Mouse (Mus musculus): ENCODE measurements at regions not wholly inside any gene's neighbourhood (a gene's known extent, or its start where the extent isn't known, plus 50 kb on each side); places are given as distances from the start of the nearest gene placed in this dataset.

DNA sequence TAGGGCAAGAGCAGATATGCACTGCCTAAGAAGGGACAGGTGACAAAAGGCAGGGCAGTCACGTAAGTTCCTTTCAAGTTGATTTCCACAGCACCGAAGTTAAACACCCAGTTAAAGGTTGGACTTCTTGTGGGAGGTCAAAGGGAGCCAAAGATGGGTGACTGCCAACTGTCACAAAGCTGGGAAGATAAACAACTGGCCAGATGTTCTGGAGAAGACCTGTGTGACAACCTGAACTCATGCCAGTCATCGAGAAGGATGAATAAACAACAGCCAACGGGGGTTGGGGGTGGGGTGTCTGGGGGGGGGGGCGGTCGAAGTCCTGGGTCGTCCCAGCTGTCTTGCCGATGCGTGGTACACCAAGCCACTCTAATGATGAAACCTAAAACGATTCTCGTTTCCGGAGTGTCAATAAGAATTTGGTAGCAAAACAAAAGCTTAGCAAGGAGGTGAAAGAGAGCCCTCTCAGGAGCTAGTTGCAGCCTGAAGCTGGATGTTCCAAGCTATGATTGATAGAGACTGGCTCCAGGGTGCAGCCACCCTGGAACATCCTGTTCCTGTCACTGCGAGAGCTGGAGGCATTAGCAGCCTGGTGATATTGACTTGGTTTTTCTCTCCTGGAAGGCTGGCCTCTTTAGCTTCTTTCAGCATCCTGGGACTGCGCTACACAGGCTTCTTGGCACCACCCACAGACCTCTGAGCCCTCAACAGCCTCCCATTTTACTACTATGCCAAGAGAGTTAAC lies 259.0 kb downstream of the Foxo1 start:
- no peak for ATAC-seq (ENCODE audit: low FRiP score, low read depth)
- Histone ChIP-seq H3K4me2 (replicated peaks) (no peak overlapping the region), H3K4me3 (no peak overlapping the region), H3K9me3 (no peaks in the 10 kb centered on the region), H3K27me3 (0 out of 2 replicates have a peak, but pooled peaks cover 6% of the 10 kb centered on the region), H3K27ac (replicated peaks) (no peak overlapping the region), H3K36me3 (no peaks in the 10 kb centered on the region), H3K9ac (replicated peaks) (no peak overlapping the region), H3K4me1 (no peaks in the 10 kb centered on the region)
- WGBS, result 83% methylated on average over 14 of the region's 14 CpGs

DNA sequence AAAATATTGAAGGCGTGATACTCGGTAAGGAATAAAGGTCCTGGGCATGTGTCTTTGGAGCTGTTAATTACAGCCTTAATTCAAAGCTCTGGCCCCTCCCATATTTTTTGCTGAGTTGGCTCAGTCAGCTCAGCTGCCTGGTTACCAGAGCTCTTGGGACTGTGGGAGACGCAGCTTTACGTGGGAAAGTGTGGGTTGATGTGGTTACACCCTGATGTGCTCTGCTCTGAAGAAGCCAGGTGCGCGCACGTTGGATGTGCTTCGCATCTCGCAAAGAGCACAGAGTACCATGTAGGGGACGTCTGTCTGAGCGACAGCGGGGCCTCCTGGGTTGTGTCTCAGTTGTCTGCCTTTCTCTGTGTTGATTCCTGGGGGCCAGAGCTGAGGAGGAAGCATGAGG lies 254.8 kb downstream of the Foxo1 start:
- peaks cover 7% of the 10 kb centered on the region; the same call in 1 of the 2 replicates for H3K4me1 ChIP-seq
- H3K27ac ChIP-seq (replicated peaks), result no peak overlapping the region
- H3K9me3 ChIP-seq, result no peaks in the 10 kb centered on the region
- no peak overlapping the region for H3K4me2 ChIP-seq (replicated peaks)
- H3K36me3 ChIP-seq, result no peaks in the 10 kb centered on the region
- no peak for ATAC-seq (ENCODE audit: low FRiP score, low read depth)
- H3K4me3 ChIP-seq, result no peak overlapping the region
- H3K9ac ChIP-seq (replicated peaks), result no peak overlapping the region
- H3K27me3 ChIP-seq, result 0 out of 2 replicates have a peak, but pooled peaks cover 6% of the 10 kb centered on the region
- 86% methylated on average over 12 of the region's 12 CpGs for WGBS

DNA sequence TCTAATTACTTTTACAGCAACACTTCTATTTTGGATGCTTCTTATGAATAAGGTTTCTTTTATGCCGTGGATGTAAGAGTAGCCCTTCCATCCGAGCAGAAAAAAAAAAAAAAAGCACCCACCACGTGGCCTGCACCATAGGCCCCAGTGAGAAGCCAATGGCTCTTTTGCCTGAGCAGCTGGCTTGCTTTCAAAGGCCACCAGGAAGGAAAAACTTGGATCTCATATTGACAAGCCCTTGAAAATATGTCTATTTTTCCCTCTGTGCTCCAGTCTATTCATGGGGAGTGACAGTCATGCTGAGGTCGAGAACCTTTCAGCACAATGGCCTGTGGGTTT lies 252.4 kb downstream of the Foxo1 start:
- no peak overlapping the region for H3K4me2 ChIP-seq (replicated peaks)
- H3K27me3 ChIP-seq, result 0 out of 2 replicates have a peak, but pooled peaks cover 10% of the 10 kb centered on the region

DNA sequence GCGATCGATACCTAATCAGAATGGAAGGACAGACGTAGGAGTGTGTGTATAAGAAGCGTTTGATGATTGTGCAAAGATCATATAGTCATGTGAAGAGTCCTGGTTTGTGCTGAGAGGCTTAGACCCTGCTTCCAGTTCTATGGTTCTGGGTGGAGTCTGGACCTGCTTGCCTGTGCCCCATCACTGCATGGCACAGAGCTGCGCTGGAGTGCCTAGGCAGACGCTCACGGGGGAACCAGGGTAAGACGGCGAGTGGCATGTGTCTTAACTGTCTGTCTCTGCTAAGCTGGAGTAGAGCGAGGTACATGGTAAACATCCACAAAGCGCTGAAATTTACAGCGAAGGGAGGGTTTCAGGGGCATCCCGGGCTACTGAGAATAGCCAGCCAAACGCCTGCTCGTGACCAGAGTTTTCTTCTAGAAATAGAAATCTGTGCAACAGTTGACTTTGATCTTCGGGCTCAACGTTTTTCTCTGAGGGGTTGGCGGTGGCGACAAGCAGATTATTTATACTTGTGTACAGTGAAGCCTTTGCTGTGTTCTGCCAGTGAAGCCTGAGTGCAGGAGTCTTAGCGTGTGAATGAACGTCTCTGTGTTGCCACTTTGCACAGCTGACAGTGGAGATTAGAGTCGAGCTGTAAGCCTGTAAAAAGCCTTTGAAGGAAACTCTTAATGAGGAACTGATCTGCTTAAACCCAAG lies 251.9 kb downstream of the Foxo1 start:
- no peaks in the 10 kb centered on the region for H3K9me3 ChIP-seq

More for the DNA sequence above, 252.4 kb downstream of the Foxo1 start:
- ATAC-seq (ENCODE audit: low FRiP score, low read depth), result peak; percentile 80
- H3K4me1 ChIP-seq, result peaks cover 7% of the 10 kb centered on the region; the same call in 1 of the 2 replicates
- H3K4me3 ChIP-seq, result no peak overlapping the region
- no peak overlapping the region for H3K9ac ChIP-seq (replicated peaks)
- no peaks in the 10 kb centered on the region for H3K36me3 ChIP-seq
- WGBS, result 38% methylated on average over 4 of the region's 4 CpGs
- no peak overlapping the region for H3K27ac ChIP-seq (replicated peaks)
- no peaks in the 10 kb centered on the region for H3K9me3 ChIP-seq

DNA sequence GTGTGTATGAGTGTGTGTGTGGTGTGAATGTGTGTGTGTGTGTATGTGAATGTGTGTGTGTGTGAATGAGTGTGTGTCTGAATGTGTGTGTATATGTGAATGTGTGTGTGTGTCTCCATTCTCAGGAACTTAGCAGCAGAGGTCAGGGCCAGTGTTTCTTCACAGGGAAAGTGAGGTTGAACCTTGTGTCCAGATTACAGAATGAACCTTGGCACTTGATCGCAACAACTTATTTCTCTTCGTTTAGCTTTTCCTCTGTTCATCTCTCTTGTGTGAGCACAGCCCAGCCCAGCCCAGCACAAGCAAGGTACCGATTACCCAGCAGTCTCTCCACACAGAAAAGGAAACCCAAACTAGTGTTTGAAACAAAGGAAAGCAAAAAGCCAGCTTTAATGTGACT lies 249.7 kb downstream of the Foxo1 start:
- Histone ChIP-seq H3K9ac (replicated peaks) (no peak overlapping the region), H3K9me3 (no peaks in the 10 kb centered on the region), H3K27me3 (peaks cover 16% of the 10 kb centered on the region; the same call in 1 of the 2 replicates), H3K36me3 (no peaks in the 10 kb centered on the region), H3K4me3 (no peak overlapping the region), H3K4me1 (peaks cover 7% of the 10 kb centered on the region; the same call in 1 of the 2 replicates), H3K4me2 (replicated peaks) (no peak overlapping the region), H3K27ac (replicated peaks) (no peak overlapping the region)
- ATAC-seq (ENCODE audit: low FRiP score, low read depth), result no peak
- 85% methylated on average over 3 of the region's 3 CpGs for WGBS

More for the DNA sequence above, 251.9 kb downstream of the Foxo1 start:
- 68% methylated on average over 22 of the region's 22 CpGs for WGBS
- H3K27me3 ChIP-seq, result 0 out of 2 replicates have a peak, but pooled peaks cover 10% of the 10 kb centered on the region
- peak; percentile 88 for ATAC-seq (ENCODE audit: low FRiP score, low read depth)
- H3K27ac ChIP-seq (replicated peaks), result 0 out of 2 replicates have a peak overlapping the region, but pooled peaks have one; percentile 8
- H3K4me3 ChIP-seq, result no peak overlapping the region
- H3K4me2 ChIP-seq (replicated peaks), result no peak overlapping the region
- H3K36me3 ChIP-seq, result no peaks in the 10 kb centered on the region
- no peak overlapping the region for H3K9ac ChIP-seq (replicated peaks)
- H3K4me1 ChIP-seq, result peaks cover 7% of the 10 kb centered on the region; the same call in 1 of the 2 replicates

DNA sequence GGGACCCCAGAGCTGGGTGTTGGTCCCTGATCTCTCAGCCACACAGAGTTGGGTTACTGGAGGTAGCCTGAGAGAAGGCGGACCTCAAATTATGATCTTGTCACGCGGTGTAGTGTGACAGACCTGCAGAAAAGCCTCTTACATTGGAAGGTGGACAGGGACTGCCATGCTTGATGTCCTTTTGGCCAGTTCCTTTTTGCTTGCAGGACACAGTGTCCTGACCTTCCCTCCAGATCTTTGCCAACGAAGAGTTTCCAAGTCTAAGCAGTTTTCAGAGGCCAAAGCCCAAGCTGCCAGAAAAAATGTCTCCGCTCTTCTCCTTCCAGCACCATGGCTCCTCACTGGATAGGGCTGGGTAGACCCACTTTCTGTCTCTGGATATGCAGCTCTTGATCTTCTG lies 248.6 kb downstream of the Foxo1 start:
- H3K4me1 ChIP-seq, result peaks cover 7% of the 10 kb centered on the region; the same call in 1 of the 2 replicates
- no peak for ATAC-seq (ENCODE audit: low FRiP score, low read depth)
- no peak overlapping the region for H3K9ac ChIP-seq (replicated peaks)
- 93% methylated on average over 5 of the region's 5 CpGs for WGBS
- no peak overlapping the region for H3K4me3 ChIP-seq
- no peak overlapping the region for H3K27ac ChIP-seq (replicated peaks)
- H3K4me2 ChIP-seq (replicated peaks), result no peak overlapping the region
- no peaks in the 10 kb centered on the region for H3K9me3 ChIP-seq
- peaks cover 19% of the 10 kb centered on the region; the same call in 1 of the 2 replicates for H3K27me3 ChIP-seq
- no peaks in the 10 kb centered on the region for H3K36me3 ChIP-seq

DNA sequence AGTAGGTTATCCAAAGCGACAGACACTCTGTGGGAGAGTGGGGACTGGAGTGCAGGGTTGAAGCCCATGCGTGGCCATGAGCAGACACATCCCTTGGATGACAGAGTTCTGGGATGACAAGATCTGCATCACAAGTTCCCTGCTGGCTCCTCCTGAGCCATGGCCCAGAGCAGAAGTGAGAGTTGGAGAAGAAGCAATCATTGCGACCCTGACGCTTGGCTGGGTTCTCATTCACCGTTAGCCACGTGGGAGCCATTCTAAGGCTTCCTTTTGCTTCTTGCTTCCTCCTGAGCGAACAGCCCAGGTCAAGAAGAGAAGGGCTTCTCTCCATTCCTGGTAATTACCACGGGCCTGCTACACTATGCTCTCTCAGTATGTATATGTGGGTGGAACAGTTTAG lies 244.6 kb downstream of the Foxo1 start:
- 0 out of 2 replicates have a peak, but pooled peaks cover 3% of the 10 kb centered on the region for H3K9me3 ChIP-seq
- no peak for ATAC-seq (ENCODE audit: low FRiP score, low read depth)
- 87% methylated on average over 8 of the region's 8 CpGs for WGBS
- H3K4me3 ChIP-seq, result no peak overlapping the region
- no peak overlapping the region for H3K27ac ChIP-seq (replicated peaks)
- H3K36me3 ChIP-seq, result no peaks in the 10 kb centered on the region
- H3K9ac ChIP-seq (replicated peaks), result no peak overlapping the region
- H3K4me1 ChIP-seq, result peaks cover 4% of the 10 kb centered on the region; the same call in 1 of the 2 replicates
- peaks cover 18% of the 10 kb centered on the region; the same call in 1 of the 2 replicates for H3K27me3 ChIP-seq
- no peak overlapping the region for H3K4me2 ChIP-seq (replicated peaks)

DNA sequence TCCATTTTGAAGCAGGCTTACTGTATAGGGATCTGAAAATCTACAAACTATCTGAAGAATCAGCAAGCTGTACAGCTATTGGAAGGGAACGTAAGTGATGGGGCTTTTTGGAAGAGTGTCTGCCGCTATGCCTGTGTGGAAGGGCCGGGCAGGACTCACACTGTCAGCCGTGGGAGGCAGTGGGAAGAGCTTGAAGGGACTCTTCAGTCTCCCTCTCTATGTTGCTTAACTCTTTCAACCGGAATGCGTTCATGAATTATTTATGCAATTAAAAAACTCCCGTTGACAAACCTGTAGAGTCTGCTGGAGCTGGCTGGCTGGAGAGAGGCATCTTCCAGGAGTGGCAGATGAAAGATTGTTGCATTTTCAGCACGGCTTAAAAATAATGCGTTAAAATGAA lies 243.4 kb downstream of the Foxo1 start:
- Histone ChIP-seq H3K27ac (replicated peaks) (no peak overlapping the region), H3K36me3 (no peaks in the 10 kb centered on the region), H3K4me2 (replicated peaks) (no peak overlapping the region), H3K4me3 (no peak overlapping the region), H3K9me3 (0 out of 2 replicates have a peak, but pooled peaks cover 7% of the 10 kb centered on the region), H3K4me1 (peaks cover 4% of the 10 kb centered on the region; the same call in 1 of the 2 replicates), H3K9ac (replicated peaks) (no peak overlapping the region), H3K27me3 (peaks cover 15% of the 10 kb centered on the region; the same call in 1 of the 2 replicates)
- WGBS, result 62% methylated on average over 9 of the region's 9 CpGs
- ATAC-seq (ENCODE audit: low FRiP score, low read depth), result no peak

DNA sequence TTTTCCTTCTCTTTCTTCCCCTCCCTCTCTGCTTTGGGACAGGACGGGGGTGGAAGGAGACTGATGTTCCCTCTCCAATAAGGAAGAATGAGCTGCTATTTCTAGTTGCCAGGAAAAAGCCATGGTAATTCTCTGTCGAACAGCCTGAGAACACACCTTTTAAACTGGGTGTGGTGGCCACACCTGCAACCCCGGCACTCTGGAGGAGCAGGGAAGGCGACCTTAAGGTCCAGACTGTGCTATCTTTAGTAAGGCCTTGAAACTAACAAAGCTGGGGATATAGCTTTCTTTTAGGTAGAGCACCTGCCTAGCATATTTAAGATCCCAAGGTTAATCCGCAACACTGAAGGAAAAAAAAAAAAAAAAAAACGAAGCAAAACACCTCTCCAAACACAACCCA lies 242.7 kb downstream of the Foxo1 start:
- 68% methylated on average over 6 of the region's 6 CpGs for WGBS
- Histone ChIP-seq H3K9ac (replicated peaks) (no peak overlapping the region), H3K9me3 (0 out of 2 replicates have a peak, but pooled peaks cover 7% of the 10 kb centered on the region), H3K36me3 (no peaks in the 10 kb centered on the region), H3K4me2 (replicated peaks) (peak overlapping the region; percentile 39; the same call in 1 of the 2 replicates), H3K4me3 (no peak overlapping the region), H3K27me3 (peaks cover 15% of the 10 kb centered on the region; the same call in 1 of the 2 replicates), H3K4me1 (peaks cover 4% of the 10 kb centered on the region; the same call in 1 of the 2 replicates), H3K27ac (replicated peaks) (no peak overlapping the region)
- ATAC-seq (ENCODE audit: low FRiP score, low read depth), result no peak

DNA sequence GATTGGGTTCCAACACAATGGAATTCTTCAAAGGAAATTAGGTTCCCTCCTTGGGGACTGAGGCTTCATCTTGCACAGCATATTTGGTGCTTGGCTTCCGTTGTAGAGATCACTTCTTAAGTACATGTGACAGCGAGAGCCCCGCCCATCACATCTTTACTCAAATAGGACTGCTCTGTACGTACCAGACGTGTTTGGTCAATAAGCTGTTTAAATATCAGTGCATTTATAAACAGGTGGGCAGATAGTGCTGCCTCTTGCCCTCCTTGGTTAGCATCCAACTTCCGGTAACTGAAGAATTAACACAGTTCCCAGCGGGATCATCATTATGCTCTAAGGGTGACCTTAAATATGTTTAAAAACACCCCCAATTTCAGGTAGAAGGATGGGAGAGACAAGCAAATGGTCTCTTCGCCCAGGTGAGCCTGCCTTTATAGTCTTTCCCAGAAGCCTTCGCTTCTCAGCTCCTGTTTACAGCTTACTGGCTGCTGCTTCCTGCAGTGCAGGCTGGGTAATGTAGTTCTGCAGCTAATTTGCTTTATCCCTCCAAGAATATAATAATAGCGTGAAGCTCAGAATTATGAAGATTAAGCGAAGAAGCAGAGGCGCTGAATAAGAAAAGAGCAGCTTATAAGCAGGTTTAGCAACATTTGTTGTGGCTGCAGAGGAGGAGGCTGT lies 242.1 kb downstream of the Foxo1 start:
- Histone ChIP-seq H3K9ac (replicated peaks) (no peak overlapping the region), H3K4me3 (peak overlapping the region; percentile 18; the same call in 1 of the 2 replicates), H3K4me2 (replicated peaks) (peak overlapping the region; percentile 39), H3K9me3 (0 out of 2 replicates have a peak, but pooled peaks cover 7% of the 10 kb centered on the region), H3K27ac (replicated peaks) (no peak overlapping the region), H3K36me3 (no peaks in the 10 kb centered on the region), H3K4me1 (peaks cover 4% of the 10 kb centered on the region; the same call in 1 of the 2 replicates), H3K27me3 (peaks cover 15% of the 10 kb centered on the region; the same call in 1 of the 2 replicates)
- WGBS, result 63% methylated on average over 12 of the region's 12 CpGs
- ATAC-seq (ENCODE audit: low FRiP score, low read depth), result peak; percentile 70; the same call in 1 of the 2 replicates

DNA sequence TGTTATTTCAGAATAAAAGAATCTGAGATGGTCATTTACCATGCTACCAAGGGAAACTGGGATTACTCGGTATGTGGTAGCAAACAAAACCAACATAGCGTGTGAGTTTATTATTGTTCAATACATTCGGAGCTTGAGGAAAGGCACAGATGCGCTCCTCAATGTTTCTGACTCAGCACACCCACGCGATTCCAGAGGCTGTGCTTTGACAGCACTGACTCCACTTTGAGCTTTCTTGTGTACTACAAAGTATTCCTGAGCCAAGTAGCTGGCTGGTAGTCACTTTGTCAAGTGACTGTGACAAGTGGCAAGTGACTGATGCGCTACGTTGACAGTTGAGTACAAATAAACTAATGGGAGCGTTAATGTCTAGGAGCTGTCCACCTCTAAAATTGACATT lies 235.8 kb downstream of the Foxo1 start:
- Histone ChIP-seq H3K4me1 (no peaks in the 10 kb centered on the region), H3K27me3 (no peaks in the 10 kb centered on the region), H3K9me3 (0 out of 2 replicates have a peak, but pooled peaks cover 7% of the 10 kb centered on the region), H3K27ac (replicated peaks) (no peak overlapping the region), H3K4me2 (replicated peaks) (no peak overlapping the region), H3K4me3 (no peak overlapping the region), H3K36me3 (no peaks in the 10 kb centered on the region), H3K9ac (replicated peaks) (no peak overlapping the region)
- ATAC-seq (ENCODE audit: low FRiP score, low read depth), result no peak
- 86% methylated on average over 9 of the region's 9 CpGs for WGBS
